Mouse (Mus musculus): ENCODE data around the gene Rasef.
"Not testable (repeated sequence)": the region's sequence is repeated elsewhere in the genome, so short reads cannot be mapped to it uniquely, and the experiment has no call there.

Gene Rasef

DNA sequence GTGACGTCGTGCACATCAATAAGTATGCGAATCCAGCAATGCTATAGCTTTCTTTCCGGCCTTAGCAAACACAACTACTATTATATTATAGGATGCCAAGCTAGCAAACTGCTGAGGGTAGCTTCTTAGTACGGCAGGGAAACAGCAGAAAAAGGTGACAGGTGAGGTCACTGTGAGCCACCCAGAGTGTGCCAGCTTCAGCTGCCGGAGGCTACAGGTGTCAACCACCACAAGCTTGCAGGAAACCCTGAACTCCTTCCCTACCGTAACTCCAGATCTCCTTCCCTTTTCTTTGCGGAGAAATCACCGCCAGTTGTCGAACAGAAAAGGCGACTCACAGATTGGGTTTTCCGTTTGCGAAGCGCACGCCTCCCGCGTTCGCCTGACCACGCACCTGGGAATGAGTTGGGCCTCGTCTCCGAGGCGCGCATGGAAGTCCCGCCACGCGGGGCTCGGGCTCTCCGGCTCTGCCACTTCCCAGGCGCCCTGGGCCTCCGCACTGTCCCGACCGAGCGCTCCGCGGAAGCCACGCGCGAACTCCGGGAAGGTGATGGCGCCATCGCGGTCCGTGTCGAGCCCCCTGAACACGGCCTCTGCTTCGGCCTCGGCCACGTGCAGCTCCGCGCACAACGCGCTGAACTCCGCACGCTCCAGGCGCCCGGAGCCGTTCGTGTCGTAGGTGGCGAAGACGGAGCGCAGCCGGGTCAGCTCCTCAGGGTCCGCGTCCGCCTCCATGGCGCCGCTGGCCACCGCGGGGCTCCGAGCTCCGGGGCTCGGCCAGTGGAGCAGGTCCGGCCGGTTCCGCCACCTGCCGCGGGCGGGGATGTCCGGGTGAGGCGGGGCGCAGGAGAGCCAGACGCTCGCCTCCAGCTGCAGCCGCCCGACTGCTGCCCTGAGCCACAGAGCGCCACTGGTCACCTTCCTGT is at the start of gene Rasef:
Rasef (minus strand) TSS at position 735 of the 926 bp plus-strand sequence.
- DNase-seq = peak; percentile 60

DNA sequence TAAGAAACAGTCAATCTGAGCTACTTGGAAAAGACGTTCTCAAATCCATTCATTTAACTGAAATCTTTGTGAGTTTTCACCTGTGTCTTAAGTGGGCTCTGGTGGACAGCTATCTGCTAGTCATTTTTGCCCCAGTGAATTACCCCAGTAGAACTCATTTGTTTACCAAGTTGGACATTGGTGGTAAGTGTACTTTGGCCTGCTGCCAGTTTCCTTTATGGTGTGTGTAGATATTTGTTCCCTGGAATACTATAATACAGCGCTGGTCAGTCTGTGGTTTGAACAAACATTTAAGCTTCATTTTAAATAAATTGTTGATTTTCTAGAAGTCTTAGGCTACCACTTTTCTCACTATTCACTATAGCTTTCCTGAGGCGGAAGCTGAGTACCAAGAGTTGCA is 35.8 kb upstream of the Rasef start:
- DNase-seq = no peak

- no peak for DNase-seq
Measured at GRCm38 (mm10) chr4:73791186-73791540, 369 bp upstream of the Rasef start.

- DNase-seq = no peak
Measured at GRCm38 (mm10) chr4:73789534-73789933, 1.3 kb downstream of the Rasef start.

DNA sequence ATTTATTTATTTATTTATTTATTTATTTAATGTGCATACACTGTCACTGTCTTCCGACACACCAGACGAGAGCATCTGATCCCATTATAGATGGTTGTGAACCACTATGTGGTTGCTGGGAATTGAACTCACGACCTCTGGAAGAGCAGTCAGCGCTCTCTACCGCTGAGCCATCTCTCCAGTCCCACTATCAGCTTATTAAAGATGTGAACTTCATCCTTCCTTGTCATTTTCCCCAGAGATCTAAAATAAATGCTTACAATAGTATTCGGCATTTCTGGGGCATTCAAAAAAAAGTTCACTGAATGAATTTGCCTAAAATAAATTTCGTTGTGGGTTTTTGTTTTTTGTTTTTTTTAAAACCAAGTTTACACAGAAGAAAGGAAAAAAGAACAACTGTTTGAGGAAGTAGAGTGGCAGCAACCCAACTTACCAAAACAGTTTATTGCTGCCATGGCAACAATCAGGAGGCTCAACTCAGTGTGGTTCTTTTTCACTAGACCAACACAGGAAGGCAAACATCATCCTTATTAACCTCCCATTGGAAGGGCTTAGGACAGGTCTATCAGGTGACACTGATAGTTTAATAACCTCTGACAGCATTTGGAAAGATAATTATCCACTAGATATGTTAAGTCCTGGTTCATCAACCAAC is 2.6 kb downstream of the Rasef start:
- no peak for DNase-seq

- DNase-seq = no peak
Measured at GRCm38 (mm10) chr4:73784147-73784546, 6.6 kb downstream of the Rasef start.

GRCm38 (mm10) chr4:73781061-73781460 is 9.7 kb downstream of the Rasef start:
- DNase-seq = no peak

GRCm38 (mm10) chr4:73775266-73775665 is 15.5 kb downstream of the Rasef start:
- no peak for DNase-seq

GRCm38 (mm10) chr4:73773831-73774810 is 16.7 kb downstream of the Rasef start:
- no peak for DNase-seq

DNA sequence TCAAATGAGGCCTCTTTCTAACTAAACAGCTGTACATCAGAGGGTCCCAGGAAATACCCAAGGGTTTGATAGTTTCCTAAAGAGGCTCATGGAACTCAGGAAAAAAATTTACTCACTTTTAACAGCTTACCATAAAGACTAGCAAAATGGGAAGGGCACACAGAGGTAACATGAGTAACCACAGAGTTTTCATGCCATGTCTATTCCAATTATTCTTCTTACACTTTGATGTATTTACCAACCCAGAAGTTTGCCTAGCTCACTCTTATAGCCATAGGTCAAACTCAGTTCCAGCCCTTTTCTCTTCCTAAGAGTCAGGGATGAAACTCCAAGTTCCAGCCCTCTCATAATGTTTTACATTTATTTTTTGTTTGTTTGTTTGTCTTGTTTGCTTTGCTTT is 18.8 kb downstream of the Rasef start:
- DNase-seq = no peak

- DNase-seq = no peak
Measured at GRCm38 (mm10) chr4:73770592-73770991, 20.2 kb downstream of the Rasef start.

- no peak for DNase-seq
Measured at GRCm38 (mm10) chr4:73768156-73768555, 22.6 kb downstream of the Rasef start.

GRCm38 (mm10) chr4:73748219-73748618 is 42.6 kb downstream of the Rasef start:
- no peak for DNase-seq

DNA sequence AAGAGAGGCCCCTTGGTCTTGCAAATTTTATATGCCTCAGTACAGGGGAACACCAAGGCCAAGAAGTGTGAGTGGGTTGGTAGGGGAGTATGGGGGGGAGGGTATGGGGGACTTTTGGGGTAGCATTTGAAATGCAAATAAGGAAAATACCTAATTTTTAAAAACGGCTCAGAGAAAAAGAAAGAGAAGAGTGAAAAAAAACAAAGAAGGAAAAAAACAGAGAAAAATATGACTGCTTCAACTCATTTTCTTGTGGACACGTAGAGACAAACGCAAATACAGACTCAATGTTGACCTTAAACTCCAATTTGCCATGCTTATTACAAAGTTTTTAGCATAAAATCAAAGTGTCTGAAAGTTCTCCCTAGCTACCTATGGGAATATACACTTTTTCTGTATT is 51.4 kb downstream of the Rasef start:
- no peak for DNase-seq

DNA sequence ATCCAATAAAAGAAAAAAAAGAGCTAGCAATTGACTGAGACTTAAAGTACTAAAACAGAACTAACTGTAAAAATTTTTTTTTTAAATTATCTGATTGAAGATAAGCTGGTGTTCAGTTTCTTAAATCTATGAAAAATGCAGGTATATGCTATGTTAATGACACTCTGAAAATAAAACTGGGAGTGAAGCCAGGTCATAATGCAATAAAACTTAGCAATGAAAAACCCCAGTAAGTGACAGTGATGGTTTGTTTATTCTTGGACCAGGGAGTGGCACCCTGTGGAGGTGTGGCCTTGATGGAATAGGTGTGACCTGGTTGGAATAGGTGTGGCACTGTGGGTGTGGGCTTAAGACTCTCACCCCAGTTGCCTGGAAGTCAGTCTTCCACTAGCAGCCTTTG is 71.0 kb downstream of the Rasef start:
- no peak for DNase-seq

GRCm38 (mm10) chr4:73718761-73719160 is 72.0 kb downstream of the Rasef start:
- DNase-seq = no peak

GRCm38 (mm10) chr4:73683216-73683615 is 107.6 kb downstream of the Rasef start, which contains the start of gene Gm428:
TSS of gene Gm428 (plus strand) at chr4:73683516.
- not testable (repeated sequence) for DNase-seq

GRCm38 (mm10) chr4:73668054-73668453 is 122.7 kb downstream of the Rasef start, which contains the start of gene Gm11239:
TSS of gene Gm11239 (plus strand) at chr4:73668354.
- not testable (repeated sequence) for DNase-seq

Data from lung, postnatal 10 days (tissue).